Mouse (Mus musculus): ENCODE measurements at regions not wholly inside any gene's neighbourhood (a gene's known extent, or its start where the extent isn't known, plus 50 kb on each side); places are given as distances from the start of the nearest gene placed in this dataset.

- no peaks in the 10 kb centered on the region for H3K27me3 ChIP-seq (ENCODE audit: poor library complexity, severe bottlenecking)
- H3K4me3 ChIP-seq = no peak overlapping the region
- no peaks in the 10 kb centered on the region for H3K9me3 ChIP-seq
- H3K4me1 ChIP-seq = no peaks in the 10 kb centered on the region
- DNase-seq (ENCODE audit: extremely low spot score, low spot score) = no peak
- 79% methylated on average over 3 of the region's 3 CpGs for WGBS
- no peak overlapping the region for H3K27ac ChIP-seq
- H3K36me3 ChIP-seq (replicated peaks) = no peaks in the 10 kb centered on the region
Measured at GRCm38 (mm10) chr16:62288948-62289347, 497.7 kb downstream of the Nsun3 start.
